Mouse (Mus musculus): ENCODE data around the gene Rnf8. TPM values are rescaled to one million over a fixed set of nuclear protein-coding genes. Genes with fewer than 3 reads are reported as not detected.

Gene Rnf8
- 43.6 and 46.0 TPM in 2 replicates for polyA plus RNA-seq (2015; fragmentation: Nextera tagmentation; extraction: Ambion mirVana)

DNA sequence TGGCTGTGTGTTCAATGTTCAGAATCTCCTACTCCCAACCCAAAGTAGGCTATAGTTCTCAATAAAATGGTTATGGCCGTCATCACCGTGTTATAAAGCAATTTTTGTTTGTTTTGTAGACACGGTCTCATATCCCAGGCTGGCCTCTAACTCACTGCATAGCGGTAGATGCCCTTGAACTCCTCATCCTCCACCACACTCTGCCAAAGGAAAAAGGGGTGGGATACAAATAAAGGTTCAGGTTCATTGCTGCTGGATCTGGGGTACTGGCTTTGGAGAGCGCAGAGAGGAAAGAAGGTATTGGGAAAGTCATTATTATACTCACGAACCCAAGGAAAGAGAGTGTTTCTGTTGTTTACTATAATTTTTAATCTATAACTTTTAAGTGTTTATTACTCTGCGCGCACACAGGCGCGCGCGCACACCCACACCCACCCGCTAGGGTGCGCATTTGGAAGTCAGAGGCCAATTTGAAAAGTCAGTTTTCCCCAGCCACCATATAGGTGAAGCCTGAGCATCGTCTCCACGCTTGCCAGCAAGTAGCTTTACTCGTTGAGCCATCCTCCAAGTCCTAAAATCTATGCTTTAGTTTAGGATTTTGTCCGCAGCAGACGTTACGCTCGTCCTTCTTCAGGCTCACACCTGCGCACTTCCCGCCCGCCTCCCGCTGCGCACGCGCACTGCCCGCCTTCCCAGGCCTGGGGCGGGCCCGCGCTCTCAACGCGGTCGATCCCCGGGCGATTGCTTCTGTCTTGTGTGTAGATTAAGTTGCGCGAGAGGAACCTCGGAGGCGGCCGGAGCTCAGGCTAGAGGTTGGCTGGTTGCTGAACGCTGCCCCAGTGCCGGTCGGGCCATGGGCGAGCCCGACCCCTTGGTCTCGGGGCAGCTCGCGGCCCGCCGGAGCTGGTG lies at the start of gene Rnf8, which contains the start of gene Gm28043:
Gene Rnf8 (plus strand): TSS at position 676 of the 909 bp plus-strand sequence.
Gene Gm28043 (plus strand): TSS at position 762 of the 909 bp plus-strand sequence.
- Histone ChIP-seq H3K4me2 (peak within 1 kb of the TSS; percentile 90), H3K4me1 (replicated peaks) (peaks cover 37% of the 10 kb centered on the region), H3K36me3 (peaks cover 18% of the 10 kb centered on the region), H3K27me3 (no peaks in the 10 kb centered on the region), H3K27ac (peak within 1 kb of the TSS; percentile 96), H3K9me3 (replicated peaks) (no peaks in the 10 kb centered on the region), H3K4me3 (replicated peaks) (peak within 1 kb of the TSS; percentile 99), H3K9ac (peak within 1 kb of the TSS; percentile 99)
- under 1% methylated on average over 52 of the region's 52 CpGs for WGBS (ENCODE audit: insufficient replicate concordance)
- peak; percentile 96 for ATAC-seq (ENCODE audit: low read depth)
- peak; percentile 91 for DNase-seq

DNA sequence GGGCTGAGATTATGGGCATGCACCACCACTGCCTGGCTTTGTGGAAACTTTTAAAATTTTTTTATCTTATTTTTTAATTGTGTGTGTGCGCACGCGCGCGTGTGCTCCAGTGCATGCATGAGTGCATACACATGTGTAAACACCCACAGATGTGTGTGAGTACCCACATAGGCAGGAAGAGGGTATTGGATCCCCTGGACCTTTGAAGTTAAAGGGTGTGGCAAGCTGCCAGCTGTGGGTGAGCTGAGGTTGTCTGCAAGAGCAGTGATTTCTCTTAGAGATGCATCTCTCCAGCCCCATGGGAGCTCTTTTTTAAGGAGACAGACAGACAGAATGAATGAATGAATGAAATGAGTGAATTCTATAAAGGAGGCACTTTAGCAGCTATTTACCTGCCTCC lies 49.1 kb upstream of the Rnf8 start:
- WGBS (ENCODE audit: insufficient replicate concordance) = 95% methylated on average over 5 of the region's 5 CpGs

DNA sequence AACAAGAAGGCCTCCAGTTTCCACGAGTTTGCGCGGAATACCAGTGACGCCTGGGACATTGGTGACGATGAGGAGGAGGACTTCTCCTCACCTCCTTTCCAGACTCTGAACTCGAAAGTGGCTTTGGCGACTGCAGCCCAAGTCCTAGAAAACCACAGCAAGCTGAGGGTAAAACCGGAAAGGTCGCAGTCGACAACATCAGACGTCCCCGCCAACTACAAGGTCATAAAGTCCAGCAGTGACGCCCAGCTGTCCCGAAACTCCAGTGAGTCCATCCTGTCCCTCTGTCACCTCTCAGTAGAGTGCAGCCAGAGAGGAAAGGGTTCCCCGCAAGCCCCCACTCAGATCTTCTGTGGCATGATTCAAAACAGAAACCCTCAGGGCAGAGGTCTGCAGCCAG lies 46.2 kb upstream of the Rnf8 start:
- Histone ChIP-seq H3K27me3 (no peaks in the 10 kb centered on the region), H3K27ac (no peak overlapping the region), H3K4me3 (replicated peaks) (no peak overlapping the region), H3K4me2 (no peak overlapping the region), H3K36me3 (peaks cover 59% of the 10 kb centered on the region), H3K4me1 (replicated peaks) (no peaks in the 10 kb centered on the region), H3K9me3 (replicated peaks) (no peaks in the 10 kb centered on the region), H3K9ac (no peak overlapping the region)
- no peak for ATAC-seq (ENCODE audit: low read depth)
- DNase-seq = no peak
- WGBS (ENCODE audit: insufficient replicate concordance) = 86% methylated on average over 15 of the region's 15 CpGs

More for the DNA sequence above, 49.1 kb upstream of the Rnf8 start:
- Histone ChIP-seq H3K9ac (no peak overlapping the region), H3K4me1 (replicated peaks) (no peaks in the 10 kb centered on the region), H3K4me3 (replicated peaks) (no peak overlapping the region), H3K27me3 (no peaks in the 10 kb centered on the region), H3K27ac (no peak overlapping the region), H3K36me3 (peaks cover 35% of the 10 kb centered on the region), H3K9me3 (replicated peaks) (no peaks in the 10 kb centered on the region), H3K4me2 (no peak overlapping the region)
- DNase-seq (no peak), ATAC-seq (ENCODE audit: low read depth) (no peak)

DNA sequence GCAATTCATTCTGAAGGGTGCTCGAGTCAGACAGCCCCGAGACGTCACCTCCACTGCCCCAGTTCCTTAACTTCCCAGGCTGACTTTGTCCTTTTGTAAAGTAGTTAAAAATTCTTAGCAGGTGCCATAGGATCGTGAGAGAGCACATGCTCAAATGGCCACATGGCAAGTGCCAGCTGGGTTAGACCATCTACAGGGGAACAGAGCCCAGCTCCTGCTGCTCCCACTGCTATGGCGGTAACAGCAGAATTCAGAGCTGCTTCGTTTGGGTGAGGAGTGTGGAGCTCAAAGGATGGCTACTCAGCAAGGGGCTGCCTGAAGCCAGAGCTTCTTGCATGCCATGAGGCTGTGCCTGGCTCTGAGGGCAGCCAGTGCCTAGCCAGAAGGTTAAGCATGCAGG lies 44.8 kb upstream of the Rnf8 start:
- no peak overlapping the region for H3K27ac ChIP-seq
- no peaks in the 10 kb centered on the region for H3K9me3 ChIP-seq (replicated peaks)
- H3K9ac ChIP-seq = no peak overlapping the region
- H3K27me3 ChIP-seq = no peaks in the 10 kb centered on the region
- no peaks in the 10 kb centered on the region for H3K4me1 ChIP-seq (replicated peaks)
- ATAC-seq (ENCODE audit: low read depth) = no peak
- WGBS (ENCODE audit: insufficient replicate concordance) = 81% methylated on average over 6 of the region's 6 CpGs
- DNase-seq = no peak
- H3K4me3 ChIP-seq (replicated peaks) = no peak overlapping the region
- peaks cover 58% of the 10 kb centered on the region for H3K36me3 ChIP-seq
- H3K4me2 ChIP-seq = no peak overlapping the region

DNA sequence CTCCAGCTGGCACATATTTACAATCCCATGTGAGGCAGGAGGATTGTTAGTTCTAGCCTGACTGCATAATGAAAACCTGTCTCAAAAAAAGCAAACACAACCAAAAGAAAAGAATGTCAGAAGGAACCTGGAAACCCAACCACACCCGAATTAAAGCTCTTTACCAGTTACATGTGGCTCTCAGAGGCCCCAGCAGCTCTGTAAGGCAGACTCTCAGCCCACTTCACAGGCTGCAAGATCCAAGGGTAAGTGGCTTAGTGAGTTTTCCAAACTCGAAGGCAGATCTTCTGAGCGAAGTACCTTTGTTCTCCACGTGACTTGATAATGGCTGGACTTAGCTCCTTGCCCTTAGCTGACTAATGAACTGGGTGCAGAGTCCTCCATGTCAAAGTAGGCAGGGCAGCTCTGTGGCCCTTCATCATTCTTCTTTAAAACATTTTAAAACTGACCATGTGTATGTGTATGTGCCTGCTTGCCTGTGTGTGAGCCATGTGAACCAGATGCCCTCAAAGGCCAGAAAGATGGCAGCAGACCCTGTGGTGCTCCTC lies 34.9 kb upstream of the Rnf8 start:
- Histone ChIP-seq H3K9ac (no peak overlapping the region), H3K4me1 (replicated peaks) (peaks cover 37% of the 10 kb centered on the region), H3K4me2 (no peak overlapping the region), H3K4me3 (replicated peaks) (no peak overlapping the region), H3K36me3 (peaks cover 45% of the 10 kb centered on the region), H3K27me3 (no peaks in the 10 kb centered on the region), H3K9me3 (replicated peaks) (no peaks in the 10 kb centered on the region), H3K27ac (no peak overlapping the region)
- DNase-seq = no peak
- WGBS (ENCODE audit: insufficient replicate concordance) = 69% methylated on average over 4 of the region's 4 CpGs
- no peak for ATAC-seq (ENCODE audit: low read depth)

DNA sequence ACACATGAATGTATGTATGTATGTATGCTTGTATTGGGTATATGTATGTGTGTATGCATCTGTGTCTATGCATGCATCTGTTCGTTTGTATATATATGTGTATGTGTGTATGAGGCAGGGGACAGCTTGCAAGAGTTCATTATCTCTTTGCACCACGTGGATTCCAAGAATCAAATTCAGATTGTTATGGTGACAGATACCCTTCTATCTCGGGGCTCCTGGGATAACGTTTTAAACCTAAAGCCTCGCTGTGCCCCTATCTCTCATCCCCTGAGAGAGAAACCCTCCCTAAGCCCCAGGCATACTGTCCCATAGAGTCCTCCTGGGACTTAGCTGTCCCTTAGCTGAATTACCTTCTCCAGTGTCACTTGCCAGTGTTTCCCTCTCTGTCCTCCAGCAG lies 31.0 kb upstream of the Rnf8 start:
- peaks cover 43% of the 10 kb centered on the region for H3K4me1 ChIP-seq (replicated peaks)
- ATAC-seq (ENCODE audit: low read depth) = peak; percentile 78
- H3K9ac ChIP-seq = peak overlapping the region; percentile 22; the same call in 1 of the 2 replicates
- peaks cover 24% of the 10 kb centered on the region for H3K36me3 ChIP-seq
- no peak overlapping the region; the same call in 1 of the 2 replicates for H3K27ac ChIP-seq
- 24% methylated on average over 5 of the region's 5 CpGs for WGBS (ENCODE audit: insufficient replicate concordance)
- H3K4me2 ChIP-seq = peak overlapping the region; percentile 26
- H3K27me3 ChIP-seq = no peaks in the 10 kb centered on the region
- no peaks in the 10 kb centered on the region for H3K9me3 ChIP-seq (replicated peaks)
- no peak for DNase-seq
- no peak overlapping the region for H3K4me3 ChIP-seq (replicated peaks)

GRCm38 (mm10) chr17:29584306-29584705 lies 30.3 kb upstream of the Rnf8 start:
- Histone ChIP-seq H3K27me3 (no peaks in the 10 kb centered on the region), H3K9ac (no peak overlapping the region), H3K27ac (no peak overlapping the region), H3K36me3 (peaks cover 16% of the 10 kb centered on the region), H3K9me3 (replicated peaks) (no peaks in the 10 kb centered on the region), H3K4me2 (no peak overlapping the region), H3K4me3 (replicated peaks) (no peak overlapping the region), H3K4me1 (replicated peaks) (peaks cover 43% of the 10 kb centered on the region)
- ATAC-seq (ENCODE audit: low read depth) (no peak), DNase-seq (no peak)
- 58% methylated on average over 5 of the region's 5 CpGs for WGBS (ENCODE audit: insufficient replicate concordance)

DNA sequence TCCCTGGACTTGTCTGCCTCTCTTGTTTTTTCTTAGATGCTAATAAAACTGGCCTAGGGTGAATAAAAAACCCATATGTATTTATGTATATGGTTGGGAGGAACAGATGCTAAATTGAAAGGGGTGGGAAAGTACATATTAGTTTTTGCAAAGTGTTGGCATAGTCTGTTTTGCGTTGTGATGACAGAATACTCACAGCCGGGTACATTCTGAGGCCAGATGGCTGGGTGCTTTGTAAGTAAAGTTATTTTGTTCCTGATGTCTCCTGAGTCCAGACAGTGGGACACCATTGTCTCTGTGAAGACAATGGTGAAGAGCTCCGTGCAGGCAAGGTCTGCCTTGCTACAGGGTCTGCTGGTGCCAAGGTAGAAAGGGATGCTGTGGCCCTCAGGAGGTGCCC lies 29.9 kb upstream of the Rnf8 start:
- Histone ChIP-seq H3K9ac (no peak overlapping the region), H3K9me3 (replicated peaks) (no peaks in the 10 kb centered on the region), H3K27ac (no peak overlapping the region), H3K27me3 (no peaks in the 10 kb centered on the region), H3K36me3 (peaks cover 14% of the 10 kb centered on the region; the same call in 1 of the 2 replicates), H3K4me1 (replicated peaks) (peaks cover 39% of the 10 kb centered on the region), H3K4me2 (no peak overlapping the region), H3K4me3 (replicated peaks) (no peak overlapping the region)
- 78% methylated on average over 3 of the region's 3 CpGs for WGBS (ENCODE audit: insufficient replicate concordance)
- ATAC-seq (ENCODE audit: low read depth) (no peak), DNase-seq (no peak)

DNA sequence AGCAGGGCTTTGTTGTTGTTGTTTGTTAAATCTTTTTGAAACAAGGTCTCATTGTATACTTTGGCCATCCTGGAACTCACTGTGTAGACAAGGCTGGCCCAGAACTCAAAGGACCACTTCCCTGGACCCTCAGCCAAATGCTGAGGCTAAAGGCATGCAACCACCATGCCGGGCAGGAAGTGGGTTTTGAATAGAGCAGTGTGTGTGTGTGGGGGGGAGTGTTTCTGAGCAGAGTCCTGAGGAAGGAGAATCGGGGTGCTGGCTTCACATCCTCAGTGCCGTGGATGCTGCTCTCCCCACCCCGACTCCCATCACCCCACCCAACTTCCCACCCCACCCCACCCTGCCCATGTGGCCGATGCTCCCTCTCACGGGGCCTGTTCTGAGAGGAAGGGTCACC lies 29.1 kb upstream of the Rnf8 start:
- WGBS (ENCODE audit: insufficient replicate concordance) = 62% methylated on average over 6 of the region's 6 CpGs
- Histone ChIP-seq H3K36me3 (peaks cover 10% of the 10 kb centered on the region; the same call in 1 of the 2 replicates), H3K9ac (no peak overlapping the region), H3K27ac (no peak overlapping the region), H3K4me1 (replicated peaks) (peaks cover 34% of the 10 kb centered on the region), H3K4me3 (replicated peaks) (no peak overlapping the region), H3K9me3 (replicated peaks) (no peaks in the 10 kb centered on the region), H3K4me2 (no peak overlapping the region), H3K27me3 (no peaks in the 10 kb centered on the region)
- DNase-seq (no peak), ATAC-seq (ENCODE audit: low read depth) (no peak)

DNA sequence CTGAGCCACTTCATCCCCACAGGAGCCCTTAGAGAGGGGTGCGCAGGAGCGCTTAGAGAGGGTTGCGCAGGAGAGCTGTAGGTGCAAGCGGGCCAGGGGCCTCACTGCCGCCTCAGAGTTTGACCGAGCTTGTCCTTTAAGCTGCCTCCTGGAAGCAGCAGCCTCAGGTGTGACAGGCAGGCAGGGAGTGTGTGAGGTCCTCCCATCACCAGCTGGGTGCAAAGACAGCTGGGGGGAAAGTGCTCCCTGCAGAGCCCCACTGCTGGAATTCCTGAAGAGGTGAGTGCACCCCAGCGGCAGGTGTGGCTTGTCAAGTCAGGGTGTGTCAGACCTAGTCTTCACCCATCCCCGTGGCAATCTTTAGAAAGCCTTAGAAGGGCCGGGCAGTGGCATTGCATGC lies 27.7 kb upstream of the Rnf8 start:
- no peak overlapping the region for H3K4me2 ChIP-seq
- DNase-seq (no peak), ATAC-seq (ENCODE audit: low read depth) (no peak)
- no peaks in the 10 kb centered on the region for H3K9me3 ChIP-seq (replicated peaks)
- H3K27me3 ChIP-seq = no peaks in the 10 kb centered on the region
- peaks cover 26% of the 10 kb centered on the region for H3K4me1 ChIP-seq (replicated peaks)
- no peak overlapping the region for H3K27ac ChIP-seq
- no peak overlapping the region for H3K4me3 ChIP-seq (replicated peaks)
- WGBS (ENCODE audit: insufficient replicate concordance) = 85% methylated on average over 9 of the region's 9 CpGs
- peaks cover 9% of the 10 kb centered on the region; the same call in 1 of the 2 replicates for H3K36me3 ChIP-seq
- no peak overlapping the region for H3K9ac ChIP-seq

GRCm38 (mm10) chr17:29589221-29589898 lies 25.2 kb upstream of the Rnf8 start:
- Histone ChIP-seq H3K27ac (no peak overlapping the region), H3K9ac (no peak overlapping the region), H3K4me1 (replicated peaks) (peaks cover 12% of the 10 kb centered on the region), H3K36me3 (peaks cover 3% of the 10 kb centered on the region; the same call in 1 of the 2 replicates), H3K4me2 (no peak overlapping the region), H3K27me3 (no peaks in the 10 kb centered on the region), H3K4me3 (replicated peaks) (no peak overlapping the region), H3K9me3 (replicated peaks) (no peaks in the 10 kb centered on the region)
- no peak for DNase-seq
- no peak for ATAC-seq (ENCODE audit: low read depth)
- WGBS (ENCODE audit: insufficient replicate concordance) = 75% methylated on average over 11 of the region's 11 CpGs

Measured in liver, embryonic 13.5 days (tissue).